Mouse (Mus musculus): ENCODE data around the gene 4930402H24Rik. TPM values are rescaled to one million over a fixed set of nuclear protein-coding genes. Genes with fewer than 3 reads are reported as not detected.

4930402H24Rik gene
- total and polyA plus RNA-seq, 3 experiments: 6.1 to 6.2 TPM; not detected in 1

GRCm38 (mm10) chr2:130689011-130689410 is 217.2 kb downstream of the 4930402H24Rik start (continued):
- TF ChIP-seq ELF1 (IDR thresholded peaks at IDR 0.05; ENCODE audit: low read depth, low read length) (no peak), GATA1 (IDR thresholded peaks at IDR 0.05; ENCODE audit: low read depth, low read length) (no peak)

GRCm38 (mm10) chr2:130685426-130685825 is 220.8 kb downstream of the 4930402H24Rik start:
- H3K27me3 ChIP-seq (ENCODE audit: control insufficient read depth in 1 of 2, insufficient read depth in 2 of 2, low read length in 2 of 2): no peaks in the 10 kb centered on the region
- H3K36me3 ChIP-seq (ENCODE audit: control insufficient read depth in 1 of 2, insufficient read depth in 2 of 2, low read length in 2 of 2): no peaks in the 10 kb centered on the region; a peak in 1 of 4 replicates
- TF ChIP-seq ZMIZ1 (IDR thresholded peaks at IDR 0.05; ENCODE audit: low read depth, low read length) (no peak), USF1 (IDR thresholded peaks at IDR 0.05; ENCODE audit: low read depth, low read length) (no peak), MYC (IDR thresholded peaks at IDR 0.05; ENCODE audit: low read depth, low read length) (no peak), POLR2AphosphoS2 (IDR thresholded peaks at IDR 0.05; ENCODE audit: low read length) (no peak), TBP (IDR thresholded peaks at IDR 0.05; ENCODE audit: low read depth, low read length) (no peak), SIN3A (IDR thresholded peaks at IDR 0.05; ENCODE audit: low read length) (no peak), POLR2AphosphoS5 (IDR thresholded peaks at IDR 0.05; ENCODE audit: borderline replicate concordance, low read depth, low read length) (no peak), HCFC1 (IDR thresholded peaks at IDR 0.05; ENCODE audit: low read depth, low read length) (no peak), POLR2A (IDR thresholded peaks at IDR 0.05; ENCODE audit: control insufficient read depth in 1 of 2, insufficient read depth in 1 of 2, low read depth in 1 of 2, low read length in 2 of 2, poor library complexity in 1 of 2) (no peak), MXI1 (IDR thresholded peaks at IDR 0.05; ENCODE audit: low read depth, low read length) (no peak), ETS1 (IDR thresholded peaks at IDR 0.05; ENCODE audit: low read depth, low read length) (no peak), MEF2A (IDR thresholded peaks at IDR 0.05; ENCODE audit: extremely low read depth, insufficient replicate concordance, low read depth, low read length, poor library complexity, severe bottlenecking) (no peak), RAD21 (IDR thresholded peaks at IDR 0.05; ENCODE audit: low read depth, low read length) (no peak), CHD1 (IDR thresholded peaks at IDR 0.05; ENCODE audit: low read depth, low read length) (no peak), TAL1 (IDR thresholded peaks at IDR 0.05; ENCODE audit: low read length) (no peak), NELFE (IDR thresholded peaks at IDR 0.05; ENCODE audit: low read depth, low read length) (no peak), NRF1 (IDR thresholded peaks at IDR 0.05; ENCODE audit: insufficient read depth, low read depth, low read length, poor library complexity, severe bottlenecking) (no peak)
- H3K4me3 ChIP-seq (ENCODE audit: control insufficient read depth in 1 of 2, insufficient read depth in 1 of 2, low read depth in 2 of 2, low read length in 2 of 2): no peak overlapping the region
- no peaks in the 10 kb centered on the region for H3K9me3 ChIP-seq (replicated peaks; ENCODE audit: insufficient read depth, low read length)
- H3K79me2 ChIP-seq (ENCODE audit: control insufficient read depth, insufficient read depth, low read length, poor library complexity): no peaks in the 10 kb centered on the region
- no peak overlapping the region for H3K9ac ChIP-seq (ENCODE audit: control insufficient read depth, low read depth, low read length, poor library complexity, severe bottlenecking)
- no peak for DNase-seq (ENCODE audit: low read depth, low spot score)
- no peak overlapping the region for H3K27ac ChIP-seq (ENCODE audit: control insufficient read depth, low read depth, low read length)
- no peaks in the 10 kb centered on the region; a peak in 1 of 4 replicates for H3K4me1 ChIP-seq (ENCODE audit: control insufficient read depth in 1 of 2, insufficient read depth in 2 of 2, low read length in 2 of 2)

GRCm38 (mm10) chr2:130681531-130681930 is 224.7 kb downstream of the 4930402H24Rik start:
- peaks cover 0 to 6% of the 10 kb centered on the region in 2 experiments; a peak in 2 of 4 replicates for H3K36me3 ChIP-seq (ENCODE audit: control insufficient read depth in 1 of 2, insufficient read depth in 2 of 2, low read length in 2 of 2)
- TF ChIP-seq MXI1 (IDR thresholded peaks at IDR 0.05; ENCODE audit: low read depth, low read length) (no peak), KAT2A (conservative IDR thresholded peaks at IDR 0.05; ENCODE audit: low read depth, low read length) (no peak), TCF12 (IDR thresholded peaks at IDR 0.05; ENCODE audit: low read depth, low read length) (no peak), POLR2AphosphoS5 (IDR thresholded peaks at IDR 0.05; ENCODE audit: borderline replicate concordance, low read depth, low read length) (no peak), MAX (IDR thresholded peaks at IDR 0.05; ENCODE audit: low read length) (no peak), RAD21 (IDR thresholded peaks at IDR 0.05; ENCODE audit: low read depth, low read length) (no peak), MYB (IDR thresholded peaks at IDR 0.05; ENCODE audit: low read depth, low read length) (no peak)

More at GRCm38 (mm10) chr2:130681531-130681930, 224.7 kb downstream of the 4930402H24Rik start:
- Histone ChIP-seq H3K9ac (ENCODE audit: control insufficient read depth, low read depth, low read length, poor library complexity, severe bottlenecking) (no peak overlapping the region), H3K27me3 (ENCODE audit: control insufficient read depth in 1 of 2, insufficient read depth in 2 of 2, low read length in 2 of 2) (no peaks in the 10 kb centered on the region), H3K4me1 (ENCODE audit: control insufficient read depth in 1 of 2, insufficient read depth in 2 of 2, low read length in 2 of 2) (no peaks in the 10 kb centered on the region), H3K4me3 (ENCODE audit: control insufficient read depth in 1 of 2, insufficient read depth in 1 of 2, low read depth in 2 of 2, low read length in 2 of 2) (no peak overlapping the region), H3K9me3 (replicated peaks; ENCODE audit: insufficient read depth, low read length) (no peaks in the 10 kb centered on the region), H3K79me2 (ENCODE audit: control insufficient read depth, insufficient read depth, low read length, poor library complexity) (no peaks in the 10 kb centered on the region), H3K27ac (ENCODE audit: control insufficient read depth, low read depth, low read length) (no peak overlapping the region)
- no peak for DNase-seq (ENCODE audit: low read depth, low spot score)
